23 mouse cellular contexts compared by ENCODE assay signal in the genomic region with DNA sequence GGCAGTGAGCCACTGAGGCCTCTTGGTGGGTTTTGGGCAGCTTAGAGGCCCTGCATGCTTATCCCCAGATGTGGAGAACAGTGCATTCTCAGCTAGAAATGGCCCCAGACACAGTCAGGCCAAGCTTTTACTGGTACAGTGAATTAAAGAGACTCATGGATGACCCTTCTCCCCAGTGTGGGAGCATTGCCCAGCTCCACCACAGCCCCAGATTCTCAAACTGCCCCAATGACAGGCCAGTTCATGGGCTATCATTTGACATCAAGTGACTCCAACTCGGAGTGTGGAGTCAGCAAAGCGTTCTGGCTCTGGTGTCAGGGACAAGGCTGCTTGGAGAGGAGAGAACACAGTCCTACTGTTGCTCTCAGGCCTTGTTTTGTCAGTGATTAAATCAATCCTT.
DNase-seq lines count a peak whose midpoint lies in the region; ATAC-seq lines count a peak whose summit lies in the region.
"Had no signal": no experiment of that assay in that cellular context is flagged by ENCODE, and none has a peak within 500 bp of the region (broad histone marks: within the 10 kb centered on the region; RNA-seq: fewer than 3 reads in every experiment).

No protein-coding gene starts in this region.

- H3K9ac ChIP-seq in kidney, embryonic 16.5 days (replicated peaks; ENCODE audit: low read length): no peak overlapping the region
- no peak overlapping the region for H3K9ac ChIP-seq in neural tube, embryonic 15.5 days (replicated peaks)
- H3K9ac ChIP-seq: forebrain, embryonic 13.5 days; hindbrain, embryonic 12.5 days; hindbrain, embryonic 15.5 days had no signal

- 65% methylated on average over 2 of the region's 2 CpGs for WGBS in kidney, embryonic 16.5 days
- WGBS in embryonic facial prominence, embryonic 10.5 days: 81% methylated on average over 2 of the region's 2 CpGs
- 86% methylated on average over 2 of the region's 2 CpGs for WGBS in neural tube, embryonic 15.5 days

- no peaks in the 10 kb centered on the region for H3K27me3 ChIP-seq in kidney, embryonic 16.5 days (ENCODE audit: insufficient read depth, low read length)
- H3K27me3 ChIP-seq in embryonic facial prominence, embryonic 10.5 days (replicated peaks; ENCODE audit: low read depth, poor library complexity, severe bottlenecking): no peaks in the 10 kb centered on the region
- H3K27me3 ChIP-seq in neural tube, embryonic 15.5 days (replicated peaks): no peaks in the 10 kb centered on the region
- H3K27me3 ChIP-seq: forebrain, embryonic 13.5 days; hindbrain, embryonic 12.5 days had no signal

- no peak overlapping the region for H3K4me3 ChIP-seq in kidney, embryonic 16.5 days (ENCODE audit: low read length)
- no peak overlapping the region for H3K4me3 ChIP-seq in embryonic facial prominence, embryonic 10.5 days
- no peak overlapping the region for H3K4me3 ChIP-seq in neural tube, embryonic 15.5 days (replicated peaks)
- H3K4me3 ChIP-seq: forebrain, embryonic 10.5 days; forebrain, embryonic 13.5 days; hindbrain, embryonic 12.5 days; hindbrain, embryonic 15.5 days had no signal

- no peak overlapping the region for H3K4me2 ChIP-seq in kidney, embryonic 16.5 days (replicated peaks; ENCODE audit: low read depth, low read length)
- no peak overlapping the region for H3K4me2 ChIP-seq in neural tube, embryonic 15.5 days
- H3K4me2 ChIP-seq: forebrain, embryonic 13.5 days; heart, embryonic 11.5 days; hindbrain, embryonic 12.5 days; hindbrain, embryonic 15.5 days had no signal

- H3K9me3 ChIP-seq in kidney, embryonic 16.5 days (ENCODE audit: low read length): no peaks in the 10 kb centered on the region
- no peaks in the 10 kb centered on the region for H3K9me3 ChIP-seq in embryonic facial prominence, embryonic 10.5 days
- H3K9me3 ChIP-seq in neural tube, embryonic 15.5 days (replicated peaks): no peaks in the 10 kb centered on the region
- H3K9me3 ChIP-seq: forebrain, embryonic 10.5 days; forebrain, embryonic 13.5 days; hindbrain, embryonic 12.5 days; hindbrain, embryonic 15.5 days had no signal

- no peak for ATAC-seq in kidney, embryonic 16.5 days (ENCODE audit: low FRiP score, low TSS enrichment)
- no peak for ATAC-seq in frontal cortex, adult (ENCODE audit: low TSS enrichment)
- ATAC-seq in neural tube, embryonic 15.5 days (ENCODE audit: low FRiP score): no peak
- ATAC-seq: CD4-positive, CD25-positive, alpha-beta regulatory T cell, adult 4 months; forebrain, embryonic 13.5 days; forebrain, embryonic 16.5 days had no signal

- no peaks in the 10 kb centered on the region for H3K4me1 ChIP-seq in kidney, embryonic 16.5 days (ENCODE audit: insufficient read depth, low read length)
- H3K4me1 ChIP-seq in embryonic facial prominence, embryonic 10.5 days: peaks cover 8% of the 10 kb centered on the region
- no peaks in the 10 kb centered on the region for H3K4me1 ChIP-seq in neural tube, embryonic 15.5 days
- H3K4me1 ChIP-seq: hindbrain, embryonic 15.5 days had no signal

- no peaks in the 10 kb centered on the region for H3K36me3 ChIP-seq in kidney, embryonic 16.5 days (ENCODE audit: insufficient read depth, low read length)
- H3K36me3 ChIP-seq in embryonic facial prominence, embryonic 10.5 days (replicated peaks): no peaks in the 10 kb centered on the region
- H3K36me3 ChIP-seq in neural tube, embryonic 15.5 days: no peaks in the 10 kb centered on the region
- H3K36me3 ChIP-seq: forebrain, embryonic 10.5 days; hindbrain, embryonic 12.5 days; hindbrain, embryonic 15.5 days had no signal

- no peak overlapping the region for H3K27ac ChIP-seq in kidney, embryonic 16.5 days (ENCODE audit: low read length)
- H3K27ac ChIP-seq in embryonic facial prominence, embryonic 10.5 days (replicated peaks): 0 out of 2 replicates have a peak overlapping the region, but pooled peaks have one; percentile 24
- H3K27ac ChIP-seq in neural tube, embryonic 15.5 days (replicated peaks): no peak overlapping the region
- H3K27ac ChIP-seq: forebrain, embryonic 10.5 days; forebrain, embryonic 13.5 days; hindbrain, embryonic 12.5 days; hindbrain, embryonic 15.5 days had no signal

- DNase-seq in kidney, adult 18-20 months: peak; percentile 13
- no peak for DNase-seq in embryonic facial prominence, embryonic 10.5 days (ENCODE audit: low spot score)
- peak; percentile 35 for DNase-seq in kidney, adult 9 months
- peak; percentile 14 to 58 for DNase-seq in kidney, postnatal 25 days
- no peak for DNase-seq in frontal cortex, postnatal 10 days (ENCODE audit: low spot score in 2 of 2)
- DNase-seq: adrenal gland, adult 8-10 months; adrenal gland, postnatal 25 days; cerebellum, adult 11-12 months; cerebellum, adult 8-10 months; cerebellum, postnatal 10 days; cerebellum, postnatal 36 days; embryo, embryonic 11 days; gastrocnemius, postnatal 14 days had no signal

Comparison
In these comparisons a context has a peak if more than half of its experiments do, and no peak if none do; other contexts are left out.
1. DNase-seq: peak in kidney, adult 18-20 months (single experiment), kidney, adult 9 months (single experiment) and kidney, postnatal 25 days (2 of 2); none in embryonic facial prominence, embryonic 10.5 days (single experiment) and frontal cortex, postnatal 10 days (0 of 2).